Mouse (Mus musculus) hindbrain, embryonic 14.5 days (tissue): ENCODE results near the gene Smc3. TPM values are rescaled to one million over a fixed set of nuclear protein-coding genes. Genes with fewer than 3 reads are reported as not detected.

Experiments used
- ATAC-seq: fragments of 200-750 bp; cut with Nextera tagmentation; 2 replicates; pipeline ENCODE4 v1.8.0; 2017; ENCODE audit warnings: moderate number of reproducible peaks, mild to moderate bottlenecking, moderate TSS enrichment, moderate library complexity; ENCODE audit not compliant: low FRiP score
- DNase-seq: peaks from one replicate; pipeline ENCODE4 v3.0.0-alpha.2; 2015; ENCODE audit warnings: low spot score
- H3K27ac ChIP-seq: fragments of 300-500 bp; sonication (generic); 2 replicates; pipeline ENCODE4 v1.5.1; 2014; ENCODE audit warnings: mild to moderate bottlenecking, moderate library complexity
- H3K27me3 ChIP-seq: fragments of 300-500 bp; sonication (generic); 2 replicates; pipeline ENCODE4 v1.6.1; 2014; ENCODE audit warnings: mild to moderate bottlenecking, low read length, mixed read lengths; ENCODE audit not compliant: control insufficient read depth, insufficient read depth
- H3K36me3 ChIP-seq: fragments of 300-500 bp; sonication (generic); replicated peaks from 2 replicates; pipeline ENCODE4 v1.6.1; 2014; ENCODE audit not compliant: control insufficient read depth, insufficient read depth
- H3K4me1 ChIP-seq: fragments of 300-500 bp; sonication (generic); replicated peaks from 2 replicates; pipeline ENCODE4 v1.6.1; 2014; ENCODE audit warnings: antibody characterized with exemption, low read length, mixed read lengths; ENCODE audit not compliant: control insufficient read depth, insufficient read depth
- H3K4me2 ChIP-seq: fragments of 300-500 bp; sonication (generic); replicated peaks from 2 replicates; pipeline ENCODE4 v1.6.1; 2014; ENCODE audit warnings: mild to moderate bottlenecking, moderate library complexity
- H3K4me3 ChIP-seq: fragments of 300-500 bp; sonication (generic); replicated peaks from 2 replicates; pipeline ENCODE4 v1.5.1; 2014; ENCODE audit warnings: mild to moderate bottlenecking, low read length
- H3K9ac ChIP-seq: fragments of 300-500 bp; sonication (generic); 2 replicates; pipeline ENCODE4 v1.6.1; 2014
- H3K9me3 ChIP-seq: fragments of 300-500 bp; sonication (generic); 2 replicates; pipeline ENCODE4 v1.6.1; 2016; ENCODE audit warnings: low read length; ENCODE audit not compliant: control insufficient read depth
- WGBS: fragments of 180-500 bp; shearing (Covaris S2); extraction: QIAGEN DNeasy Blood & Tissue Kit; methylation state at CpG from one replicate; pipeline ENCODE4 v1.1.7; 2014; 5-methylcytosine and 5-hydroxymethylcytosine counted together
- polyA plus RNA-seq: library from polyadenylated mRNA; unstranded; fragments of >200 nt; fragmentation: Nextera tagmentation; extraction: Ambion mirVana; gene quantifications from 2 replicates; pipeline ENCODE4 v1.2.1, GENCODE M21; 2014

The Smc3 gene
- polyA plus RNA-seq, 1 experiment from 2014 or later = 53.1 TPM

DNA sequence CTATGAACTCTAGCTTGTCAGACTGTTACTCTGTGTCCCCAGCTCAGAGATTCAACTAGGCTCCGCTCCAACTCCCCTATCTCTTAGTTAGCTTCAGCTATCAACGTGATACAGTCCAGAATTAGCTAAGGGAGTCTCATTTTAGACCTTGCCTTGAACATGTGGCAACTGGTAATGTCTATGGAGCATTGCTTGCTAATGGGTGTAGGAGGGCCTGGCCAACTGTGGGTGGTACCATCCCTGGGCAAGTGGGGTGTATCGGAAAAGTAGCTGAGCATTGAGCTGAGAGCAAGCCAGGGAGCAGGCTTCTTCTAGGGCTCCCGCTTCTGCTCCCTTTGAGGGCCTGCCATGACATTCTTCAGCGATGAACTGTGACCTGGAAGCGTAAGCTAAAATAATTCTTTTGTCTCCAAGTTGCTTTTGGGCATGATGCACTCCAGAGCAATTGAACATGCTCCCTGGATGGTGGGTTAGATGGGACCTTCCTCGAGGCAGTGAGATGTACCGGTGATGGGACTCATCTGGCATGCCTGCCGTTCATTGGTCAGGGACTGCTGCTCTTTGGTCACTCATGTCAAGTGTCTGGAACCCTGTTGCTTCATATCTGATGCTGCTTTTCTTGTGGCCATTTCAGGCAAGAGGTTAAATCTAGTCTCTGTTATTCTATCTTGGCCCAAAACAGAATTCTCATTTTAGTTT, 60.7 kb downstream of the Smc3 start:
- Histone ChIP-seq H3K4me2 (no peak overlapping the region), H3K36me3 (no peaks in the 10 kb centered on the region), H3K4me3 (no peak overlapping the region), H3K9me3 (no peaks in the 10 kb centered on the region), H3K4me1 (no peaks in the 10 kb centered on the region), H3K27ac (no peak overlapping the region), H3K27me3 (no peaks in the 10 kb centered on the region), H3K9ac (no peak overlapping the region)
- DNase-seq (no peak), ATAC-seq (no peak)
- 84% methylated on average over 9 of the region's 9 CpGs for WGBS

DNA sequence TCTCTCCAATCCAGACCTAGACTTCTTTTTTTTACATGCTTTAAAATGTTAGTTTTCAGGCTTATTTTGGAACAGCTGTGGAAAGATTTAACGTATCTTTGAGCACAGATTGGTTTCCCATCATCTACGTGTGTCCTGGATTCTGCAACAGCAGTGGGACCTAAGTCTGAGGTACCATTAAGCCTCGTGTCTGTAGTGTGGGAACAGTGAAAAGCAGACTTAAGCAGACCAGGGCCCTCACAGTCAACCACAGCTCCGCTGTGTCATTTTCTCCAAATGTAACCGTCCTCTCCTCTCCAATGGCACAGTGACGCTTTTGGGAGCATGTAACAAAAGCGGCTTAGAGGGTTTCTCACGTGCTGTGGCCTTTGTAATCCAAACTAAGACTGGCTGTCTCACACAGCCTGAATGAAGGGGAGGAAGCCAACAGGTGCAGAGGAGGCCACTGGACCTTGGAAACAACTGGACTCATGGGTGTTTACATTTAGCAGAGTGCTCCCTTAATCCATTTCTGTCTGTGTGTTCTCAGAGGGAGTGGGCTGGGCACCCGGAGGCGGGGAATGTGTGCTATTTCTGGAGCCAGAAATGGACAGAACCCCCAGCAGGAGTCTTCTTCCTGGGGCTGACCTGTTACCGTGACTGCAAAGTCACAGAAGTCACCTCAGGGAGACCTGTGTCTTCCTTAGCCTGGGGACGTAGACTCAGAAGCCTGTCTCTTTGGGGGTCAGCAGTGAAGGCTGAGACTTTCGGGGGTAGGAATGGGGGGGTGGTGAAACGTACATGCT, 61.9 kb downstream of the Smc3 start:
- Histone ChIP-seq H3K9me3 (no peaks in the 10 kb centered on the region), H3K4me1 (no peaks in the 10 kb centered on the region; the same call in 1 of the 2 replicates), H3K4me2 (no peak overlapping the region), H3K9ac (no peak overlapping the region), H3K27me3 (no peaks in the 10 kb centered on the region), H3K4me3 (no peak overlapping the region), H3K36me3 (no peaks in the 10 kb centered on the region), H3K27ac (no peak overlapping the region)
- WGBS = 57% methylated on average over 14 of the region's 14 CpGs
- DNase-seq = no peak
- no peak for ATAC-seq

DNA sequence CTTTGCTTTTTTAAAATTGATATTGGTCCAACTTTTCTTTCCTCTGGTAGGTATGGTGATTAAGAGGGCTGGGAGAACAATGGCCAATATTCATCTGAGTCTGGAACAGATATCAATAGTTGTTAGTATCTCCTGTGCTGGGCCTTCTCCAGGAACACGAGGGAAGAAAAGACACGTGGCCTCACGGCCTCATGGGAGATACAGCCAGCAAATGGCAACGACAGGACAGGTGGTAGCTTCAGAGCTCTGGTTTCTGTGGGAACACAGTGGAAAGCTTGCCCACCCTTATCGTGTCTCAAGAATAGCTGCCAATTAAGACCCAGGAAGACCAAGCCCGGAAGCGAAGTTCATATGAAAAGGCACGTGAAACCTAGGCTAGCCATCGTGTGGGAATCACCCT, 64.6 kb downstream of the Smc3 start:
- Histone ChIP-seq H3K9ac (no peak overlapping the region), H3K4me1 (no peaks in the 10 kb centered on the region; the same call in 1 of the 2 replicates), H3K4me2 (no peak overlapping the region), H3K9me3 (no peaks in the 10 kb centered on the region), H3K36me3 (no peaks in the 10 kb centered on the region), H3K4me3 (no peak overlapping the region), H3K27ac (no peak overlapping the region), H3K27me3 (no peaks in the 10 kb centered on the region)
- WGBS = 91% methylated on average over 9 of the region's 9 CpGs
- ATAC-seq (no peak), DNase-seq (no peak)

DNA sequence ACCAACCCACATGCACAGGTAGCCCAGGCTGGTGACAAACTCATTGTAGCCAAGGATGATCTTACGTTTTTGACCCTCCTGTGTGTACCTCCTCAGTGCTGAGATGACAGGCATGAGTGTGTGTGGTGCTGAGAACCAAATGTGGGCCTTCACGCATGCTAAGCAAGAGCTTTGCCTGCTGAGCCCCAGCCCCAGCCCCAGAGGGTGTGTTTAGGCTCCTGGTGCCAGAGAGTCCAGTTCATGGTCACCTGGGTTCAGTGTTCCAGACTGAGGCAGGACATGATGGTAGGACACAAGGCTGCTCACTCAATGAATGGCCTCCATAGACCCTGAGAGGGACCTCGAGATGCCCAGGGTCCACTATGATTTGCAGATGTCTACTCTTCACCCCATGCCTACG, 65.2 kb downstream of the Smc3 start:
- H3K36me3 ChIP-seq = no peaks in the 10 kb centered on the region
- 93% methylated on average over 4 of the region's 4 CpGs for WGBS
- no peak overlapping the region for H3K27ac ChIP-seq
- H3K4me3 ChIP-seq = no peak overlapping the region
- H3K4me1 ChIP-seq = no peaks in the 10 kb centered on the region; the same call in 1 of the 2 replicates
- no peak overlapping the region for H3K9ac ChIP-seq
- DNase-seq = no peak
- no peaks in the 10 kb centered on the region for H3K9me3 ChIP-seq
- H3K4me2 ChIP-seq = no peak overlapping the region
- H3K27me3 ChIP-seq = no peaks in the 10 kb centered on the region
- no peak for ATAC-seq

DNA sequence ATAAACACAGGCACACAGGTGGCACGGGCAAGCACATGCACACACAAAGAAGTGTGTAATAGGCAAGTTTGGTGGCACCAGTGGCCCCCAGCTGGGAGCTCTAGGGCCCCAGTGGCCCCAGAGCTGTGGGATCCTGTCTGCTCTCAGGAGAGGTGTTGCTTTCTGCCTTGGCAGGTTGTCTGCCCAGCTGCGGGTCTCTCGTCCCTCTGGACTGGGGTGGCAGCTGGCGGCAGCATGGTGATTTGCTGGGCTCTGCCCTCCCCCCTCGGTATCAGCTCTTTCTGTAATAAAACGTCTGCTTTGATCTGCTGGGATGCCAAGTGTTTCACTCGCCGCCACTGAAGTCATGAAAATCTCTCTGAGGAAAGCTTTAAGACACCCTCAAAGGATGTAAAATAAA, 66.5 kb downstream of the Smc3 start:
- ATAC-seq = no peak

DNA sequence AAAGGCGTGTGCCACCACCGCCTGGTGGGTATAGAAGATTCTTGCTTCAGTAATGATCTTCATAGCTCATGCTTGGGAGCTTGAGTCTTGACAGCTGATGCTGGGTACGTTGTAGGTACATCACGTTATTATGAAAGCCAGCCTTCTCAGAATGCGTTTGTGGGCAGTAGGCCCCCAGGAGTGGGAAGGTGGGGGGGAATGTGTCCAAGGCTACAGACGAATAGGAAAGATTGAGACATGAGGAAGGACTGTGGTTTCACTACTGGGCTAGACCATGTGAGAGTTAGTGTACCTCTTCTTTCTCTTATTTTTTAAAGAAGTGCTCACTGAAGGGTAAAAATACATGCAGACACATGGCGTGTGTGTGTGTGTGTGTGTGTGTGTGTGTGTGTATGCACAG, 68.6 kb downstream of the Smc3 start:
- 92% methylated on average over 7 of the region's 7 CpGs for WGBS
- H3K36me3 ChIP-seq = no peaks in the 10 kb centered on the region
- ATAC-seq (no peak), DNase-seq (no peak)
- no peaks in the 10 kb centered on the region for H3K9me3 ChIP-seq
- no peak overlapping the region for H3K9ac ChIP-seq
- no peak overlapping the region for H3K4me3 ChIP-seq
- H3K4me2 ChIP-seq = no peak overlapping the region
- no peaks in the 10 kb centered on the region; the same call in 1 of the 2 replicates for H3K4me1 ChIP-seq
- H3K27me3 ChIP-seq = peaks cover 8% of the 10 kb centered on the region
- no peak overlapping the region for H3K27ac ChIP-seq

More for the DNA sequence above, 66.5 kb downstream of the Smc3 start:
- Histone ChIP-seq H3K27ac (no peak overlapping the region), H3K36me3 (no peaks in the 10 kb centered on the region), H3K4me1 (no peaks in the 10 kb centered on the region; the same call in 1 of the 2 replicates), H3K9ac (no peak overlapping the region), H3K4me2 (no peak overlapping the region), H3K27me3 (no peaks in the 10 kb centered on the region), H3K4me3 (no peak overlapping the region), H3K9me3 (no peaks in the 10 kb centered on the region)
- WGBS = 34% methylated on average over 8 of the region's 8 CpGs
- no peak for DNase-seq

DNA sequence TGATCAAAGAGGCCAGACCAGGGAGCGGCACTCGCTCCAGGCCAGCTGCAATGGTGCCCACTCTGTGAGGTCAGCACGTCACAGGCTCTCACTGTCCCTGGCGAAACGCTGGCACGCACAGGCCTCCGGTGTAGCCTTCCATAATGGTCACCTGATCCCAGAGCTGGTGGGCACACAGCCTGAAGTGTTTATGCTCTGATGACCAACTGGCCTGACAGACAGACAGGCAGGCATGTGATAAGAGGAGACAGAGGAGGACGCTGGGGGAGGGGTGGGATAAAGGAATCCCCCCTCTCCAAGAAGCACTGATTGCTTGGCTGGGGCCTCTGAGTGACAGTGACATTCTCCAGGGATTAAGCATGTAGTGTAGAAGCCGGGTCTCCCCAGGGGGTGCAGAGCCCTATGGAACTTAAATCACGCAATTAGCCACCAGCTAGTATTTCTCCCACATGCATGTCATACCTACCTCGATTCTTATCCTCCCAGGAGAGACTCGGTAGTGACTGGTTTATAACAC, 70.5 kb downstream of the Smc3 start:
- no peak overlapping the region for H3K4me2 ChIP-seq
- H3K9me3 ChIP-seq = no peaks in the 10 kb centered on the region
- 52% methylated on average over 12 of the region's 12 CpGs for WGBS
- H3K36me3 ChIP-seq = no peaks in the 10 kb centered on the region
- H3K9ac ChIP-seq = no peak overlapping the region
- no peaks in the 10 kb centered on the region; the same call in 1 of the 2 replicates for H3K4me1 ChIP-seq
- H3K27ac ChIP-seq = no peak overlapping the region
- no peak for ATAC-seq
- H3K4me3 ChIP-seq = no peak overlapping the region
- DNase-seq = no peak
- peaks cover 27% of the 10 kb centered on the region for H3K27me3 ChIP-seq

DNA sequence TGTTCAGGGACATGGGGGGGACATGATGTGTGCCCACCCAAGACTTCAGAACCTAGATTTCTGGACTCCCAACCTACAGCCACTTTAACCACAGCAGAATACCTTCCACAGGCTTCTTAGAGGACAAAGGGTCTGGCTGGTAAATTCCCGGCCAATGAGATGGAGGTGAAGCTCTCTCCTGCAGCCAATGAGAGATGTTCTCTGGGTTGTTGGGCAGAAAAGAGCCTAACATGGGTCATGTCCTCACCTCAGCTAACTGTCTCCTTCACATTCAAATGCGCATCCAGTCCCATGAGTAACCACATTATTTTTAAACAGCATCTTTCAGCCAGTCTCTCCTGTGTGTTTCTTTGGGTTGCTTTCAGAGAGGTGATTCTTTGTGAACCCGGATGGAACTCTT, 71.2 kb downstream of the Smc3 start:
- H3K4me3 ChIP-seq = no peak overlapping the region
- no peak overlapping the region for H3K9ac ChIP-seq
- WGBS = 61% methylated on average over 3 of the region's 3 CpGs
- DNase-seq (no peak), ATAC-seq (no peak)
- H3K9me3 ChIP-seq = no peaks in the 10 kb centered on the region
- peaks cover 34% of the 10 kb centered on the region for H3K27me3 ChIP-seq
- no peak overlapping the region for H3K4me2 ChIP-seq
- H3K4me1 ChIP-seq = peaks cover 4% of the 10 kb centered on the region
- no peak overlapping the region for H3K27ac ChIP-seq
- no peaks in the 10 kb centered on the region for H3K36me3 ChIP-seq

DNA sequence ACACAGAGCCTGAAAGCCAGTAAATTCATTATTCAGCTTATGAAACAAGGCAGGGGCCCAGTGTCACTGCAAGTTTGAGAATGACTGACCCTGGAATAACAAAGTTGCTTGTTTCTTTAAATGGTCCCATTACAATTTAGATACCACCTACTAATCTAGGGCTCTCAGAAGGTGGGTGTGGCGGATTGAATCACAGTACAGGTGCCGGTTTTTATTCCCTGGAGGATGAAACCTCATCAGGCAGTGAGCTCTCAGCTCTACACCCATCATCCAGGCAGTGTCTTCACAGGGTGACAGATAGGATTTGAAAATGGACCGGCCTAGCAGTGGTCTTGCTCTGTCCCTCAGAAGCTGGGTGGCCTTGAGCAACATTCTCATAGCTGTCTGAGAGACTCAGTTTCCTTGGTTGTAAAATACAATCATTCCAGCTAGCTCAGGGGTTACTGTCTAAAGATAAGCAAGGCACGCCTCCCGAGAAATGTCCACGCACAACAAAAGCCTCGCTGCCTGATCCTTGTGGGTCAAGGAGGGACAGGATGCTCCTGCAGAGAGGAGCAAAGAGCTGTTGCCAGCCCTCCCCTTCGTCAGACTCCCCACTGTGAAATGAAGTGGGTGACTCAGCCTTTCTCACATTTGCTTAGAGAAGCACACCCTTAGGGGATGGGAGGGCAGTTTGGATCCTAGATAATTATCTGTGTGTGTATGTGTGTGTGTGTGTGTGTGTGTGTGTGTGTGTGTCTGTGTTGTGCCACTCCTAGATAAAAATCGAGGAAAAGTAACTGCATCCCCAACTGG, 74.1 kb downstream of the Smc3 start:
- DNase-seq (no peak), ATAC-seq (no peak)
- Histone ChIP-seq H3K4me2 (no peak overlapping the region), H3K9ac (no peak overlapping the region), H3K27me3 (peaks cover 59% of the 10 kb centered on the region), H3K9me3 (no peaks in the 10 kb centered on the region), H3K4me1 (peaks cover 12% of the 10 kb centered on the region), H3K27ac (no peak overlapping the region), H3K4me3 (no peak overlapping the region), H3K36me3 (no peaks in the 10 kb centered on the region)
- WGBS = 34% methylated on average over 9 of the region's 9 CpGs
